Mouse (Mus musculus) left cerebral cortex, adult 9 months (tissue): Measurements from ENCODE around the gene Orai3.
"Not testable (repeated sequence)": the region's sequence is repeated elsewhere in the genome, so short reads cannot be mapped to it uniquely, and the experiment has no call there.

Experiments
- DNase-seq, 2 experiments: peaks; one replicate each; pipeline ENCODE4 v3.0.0; 2022; ENCODE audit warnings: low spot score in 2 of 2

Gene Orai3

DNA sequence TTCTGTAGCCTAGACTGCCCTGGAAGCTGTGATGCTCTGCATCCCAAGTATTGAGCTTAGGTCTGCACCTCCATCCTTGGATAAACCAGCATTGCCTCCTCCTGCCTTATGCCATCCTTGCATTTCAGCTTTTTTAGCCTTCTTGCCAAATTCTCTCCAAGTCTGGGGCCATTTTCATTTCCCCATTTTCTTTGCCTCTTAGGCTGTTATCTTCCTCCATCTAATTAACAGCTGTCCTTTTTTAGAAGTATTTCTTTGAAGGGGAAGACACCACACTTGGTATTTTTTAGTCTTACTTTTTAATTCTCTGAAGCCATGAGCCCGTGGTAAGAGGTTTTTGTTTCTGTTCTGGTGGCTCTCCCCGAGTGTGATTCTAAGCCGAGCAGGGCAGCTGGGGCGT is 6.0 kb upstream of the Orai3 start:
- no peak for DNase-seq

DNA sequence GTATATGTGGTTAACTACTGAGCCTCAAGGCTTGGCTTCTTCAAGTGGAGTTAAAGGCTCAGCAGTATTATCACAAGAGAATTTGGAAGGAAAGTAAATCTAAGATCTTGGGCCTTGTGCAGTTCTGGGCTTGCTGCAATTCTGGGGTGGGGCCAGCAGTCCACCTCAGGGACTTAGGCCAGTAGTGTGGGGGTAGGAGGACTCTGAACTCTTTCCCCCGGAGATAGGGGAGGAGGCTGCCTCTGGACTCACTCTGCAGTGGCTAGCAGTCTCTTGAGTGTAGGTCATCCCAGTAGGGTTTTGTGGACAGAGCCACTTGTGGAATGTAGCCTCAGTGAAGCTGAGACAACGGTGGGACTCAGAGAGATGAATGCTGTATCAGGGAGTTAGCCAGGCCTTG is 3.9 kb upstream of the Orai3 start:
- DNase-seq, result no peak

GRCm38 (mm10) chr7:127766851-127767609 is 2.6 kb upstream of the Orai3 start:
- no peak for DNase-seq

DNA sequence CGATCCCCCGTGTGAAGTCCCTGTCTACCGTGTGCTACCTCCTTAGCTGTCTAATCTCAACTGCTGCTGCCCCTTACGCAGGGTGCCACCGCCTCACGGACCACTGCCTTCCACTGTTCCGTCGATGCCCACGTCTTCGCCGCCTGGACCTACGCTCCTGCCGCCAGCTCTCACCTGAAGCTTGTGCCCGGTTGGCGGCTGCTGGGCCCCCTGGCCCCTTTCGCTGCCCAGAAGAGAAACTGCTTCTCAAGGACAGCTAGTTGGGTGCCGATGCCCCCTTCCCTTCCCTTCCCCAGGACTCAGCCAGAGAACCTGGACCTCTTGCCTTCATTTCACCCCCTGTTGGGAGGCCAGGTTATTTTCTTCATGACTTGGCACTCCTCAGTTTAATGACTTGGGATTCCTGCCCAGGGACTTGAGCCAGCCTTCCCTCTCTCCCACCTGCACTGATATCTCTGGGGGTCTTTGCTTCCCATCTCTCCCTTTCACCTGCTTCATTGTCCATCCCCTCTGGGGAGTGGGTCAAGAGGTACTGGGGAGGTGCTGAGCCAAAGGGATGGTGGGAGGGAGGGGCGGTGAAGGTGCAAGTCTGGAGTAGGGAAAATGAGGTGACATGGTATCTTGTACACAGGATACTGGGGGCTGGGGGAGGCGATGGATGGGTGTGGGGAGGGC is 1.8 kb upstream of the Orai3 start:
- no peak for DNase-seq

DNA sequence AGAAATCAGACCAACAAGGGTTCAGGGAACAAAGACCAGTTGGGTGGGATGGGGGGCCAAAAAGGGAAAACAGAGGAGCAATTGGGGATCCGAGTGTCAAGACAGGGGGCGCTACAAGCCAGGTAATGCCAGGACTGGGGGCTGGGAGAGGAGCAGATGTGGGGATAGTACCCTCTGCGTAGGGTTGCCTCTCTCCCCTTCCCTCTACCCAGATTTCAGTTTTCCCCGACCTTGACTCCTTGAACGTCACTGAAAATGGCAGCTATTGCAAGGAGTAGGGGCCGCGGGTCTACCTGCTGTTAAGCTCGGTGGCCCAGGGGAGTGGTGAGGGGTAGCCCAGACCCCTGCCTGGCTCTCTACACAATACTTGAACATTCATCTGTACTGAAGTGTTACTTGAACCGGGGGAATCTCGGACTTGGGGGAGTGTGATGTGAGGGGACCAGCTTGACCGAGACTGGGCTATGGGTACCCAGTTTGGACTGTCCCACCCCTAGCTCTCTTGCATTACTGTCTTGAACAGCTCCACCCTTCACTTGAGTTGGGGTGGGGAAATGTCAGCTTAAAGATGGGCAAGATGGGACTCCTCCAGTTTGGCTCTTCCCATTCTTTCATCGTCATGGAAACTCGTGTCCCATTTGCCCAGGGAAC is 1.1 kb upstream of the Orai3 start:
- DNase-seq, result no peak

DNA sequence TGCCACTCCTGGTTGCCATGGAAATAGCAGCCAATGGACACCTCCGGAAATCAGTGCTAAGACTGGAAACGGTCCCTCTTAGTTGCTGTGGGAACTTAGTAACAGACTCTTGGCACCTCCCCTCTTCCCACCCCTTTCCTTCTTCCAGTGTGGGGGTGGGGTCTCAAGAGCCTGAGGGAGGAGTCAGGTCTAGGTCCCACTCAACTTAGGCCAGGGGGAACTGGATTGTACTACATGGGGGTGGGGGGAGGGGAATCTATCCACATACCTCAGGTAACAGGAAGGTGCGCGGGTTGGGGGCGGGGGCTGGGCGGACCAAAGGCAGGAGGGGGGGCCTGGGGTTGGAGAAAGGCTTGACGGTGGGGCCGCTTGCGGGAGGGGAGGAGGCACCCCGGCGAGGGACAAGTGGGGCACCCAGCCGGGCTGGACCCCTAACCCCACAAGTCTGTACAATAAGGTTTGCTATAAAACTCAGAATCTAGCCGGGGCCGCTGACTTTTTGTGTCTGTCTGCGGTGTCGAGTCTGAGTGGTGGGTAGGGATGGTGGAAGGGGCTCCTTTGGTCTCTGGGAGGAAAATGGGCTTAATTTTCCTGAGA is 520 bp upstream of the Orai3 start:
- DNase-seq, result peak; percentile 98 to 99

DNA sequence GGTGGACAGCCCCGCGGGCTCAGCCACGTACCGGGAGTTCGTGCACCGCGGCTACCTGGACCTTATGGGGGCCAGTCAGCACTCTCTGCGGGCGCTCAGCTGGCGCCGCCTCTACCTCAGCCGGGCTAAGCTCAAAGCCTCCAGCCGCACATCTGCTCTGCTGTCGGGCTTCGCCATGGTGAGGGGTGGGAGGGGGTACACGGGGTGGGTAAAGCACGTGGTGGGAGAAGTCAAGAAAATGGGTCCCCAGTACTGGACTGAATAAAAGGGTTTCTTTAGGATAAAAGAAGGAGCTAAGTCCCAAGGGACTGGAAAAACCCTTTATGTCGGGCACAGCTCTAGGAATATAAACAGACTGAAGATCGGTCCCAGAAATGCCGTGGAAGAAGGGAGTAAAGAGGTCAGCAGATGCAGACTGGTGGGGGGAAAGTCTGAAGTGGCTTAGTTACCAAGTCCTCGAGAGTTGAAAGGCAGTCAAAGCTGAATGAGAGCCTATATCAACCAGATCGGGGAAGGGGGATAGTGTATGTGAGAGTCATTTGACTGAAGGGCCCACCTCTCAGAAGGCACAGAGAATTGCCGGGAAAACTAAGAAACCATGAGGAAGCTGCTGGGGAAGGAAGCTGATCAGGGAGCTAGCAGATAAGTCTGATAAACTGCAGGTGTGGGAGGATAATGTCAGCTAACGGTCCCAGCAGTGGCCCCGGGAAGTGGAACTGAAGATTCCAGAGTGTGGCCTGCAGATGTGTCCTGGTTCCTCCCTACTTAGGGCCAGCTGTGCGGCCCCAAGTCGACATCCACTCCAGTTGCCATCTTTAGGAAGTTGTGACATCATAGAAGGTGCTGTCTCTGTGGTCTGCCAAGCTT is 657 bp downstream of the Orai3 start:
- no peak for DNase-seq

DNA sequence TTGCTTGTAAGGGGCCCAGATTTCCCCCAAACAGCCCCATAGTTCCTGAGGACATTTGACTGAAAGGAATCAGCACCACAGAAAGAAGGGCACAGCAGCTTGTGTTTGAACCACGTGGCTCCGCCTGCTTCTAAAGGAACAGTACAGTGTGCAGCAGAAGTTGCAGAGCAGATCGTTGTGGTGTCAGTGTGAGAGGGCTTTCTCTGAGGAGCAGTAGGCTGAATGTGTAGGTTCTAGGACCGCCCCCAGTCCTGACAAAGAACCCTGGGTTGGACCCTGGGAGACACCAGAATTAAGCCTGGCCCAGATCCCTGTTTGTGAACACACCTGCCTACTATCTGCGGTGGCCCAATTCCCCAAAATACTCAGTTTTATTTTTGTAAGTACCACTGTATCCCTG is 1.6 kb downstream of the Orai3 start:
- DNase-seq, result no peak

GRCm38 (mm10) chr7:127772080-127772479 is 2.5 kb downstream of the Orai3 start:
- no peak for DNase-seq

DNA sequence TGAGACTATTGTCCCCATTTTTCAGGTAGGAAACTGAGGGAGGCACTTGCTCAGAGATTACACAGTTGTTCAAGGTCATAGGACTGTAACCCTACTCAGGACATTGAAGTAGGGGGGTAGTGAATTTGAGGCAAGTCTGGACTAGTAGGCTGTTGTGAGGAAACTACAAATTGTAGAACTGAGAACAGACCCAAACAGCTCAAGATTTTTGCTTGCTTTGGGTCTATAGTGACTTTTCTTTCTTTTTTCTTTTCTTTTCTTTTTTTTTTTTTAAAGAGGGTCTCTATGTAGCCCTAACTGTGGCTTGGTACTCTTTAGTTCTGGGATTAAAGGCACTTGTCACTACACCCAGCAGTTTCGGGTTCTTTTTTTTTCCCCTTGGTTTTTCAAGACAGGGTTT is 2.9 kb downstream of the Orai3 start:
- DNase-seq, result no peak

DNA sequence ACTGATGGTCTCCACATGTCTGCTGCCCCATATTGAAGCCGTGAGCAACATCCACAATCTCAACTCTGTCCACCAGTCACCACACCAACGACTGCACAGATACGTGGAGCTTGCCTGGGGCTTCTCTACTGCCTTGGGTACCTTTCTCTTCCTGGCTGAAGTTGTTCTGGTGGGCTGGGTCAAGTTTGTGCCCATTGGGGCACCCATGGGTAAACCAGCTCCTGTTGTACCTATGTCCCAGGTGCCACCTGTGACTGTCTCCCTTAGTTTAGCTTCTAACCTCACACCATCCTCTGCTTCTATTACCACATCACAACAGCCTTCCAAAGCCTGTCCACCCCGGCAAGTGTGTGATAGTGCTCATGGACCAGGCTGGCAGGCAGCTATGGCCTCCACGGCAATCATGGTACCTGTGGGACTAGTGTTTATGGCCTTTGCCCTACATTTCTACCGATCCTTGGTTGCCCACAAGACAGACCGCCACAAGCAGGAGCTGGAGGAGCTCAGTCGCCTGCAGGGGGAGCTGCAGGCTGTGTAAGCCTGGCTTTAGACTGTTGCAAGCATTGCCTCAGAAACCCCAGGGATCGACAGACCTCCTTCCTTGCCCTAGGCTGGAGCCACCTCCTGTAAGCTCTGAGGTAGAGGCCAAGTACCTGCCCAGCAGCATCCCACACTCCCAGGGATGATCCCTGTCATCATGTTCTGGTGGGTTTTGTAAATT is 4.2 kb downstream of the Orai3 start:
- peak in 1 of 2 experiments; percentile 62 for DNase-seq

DNA sequence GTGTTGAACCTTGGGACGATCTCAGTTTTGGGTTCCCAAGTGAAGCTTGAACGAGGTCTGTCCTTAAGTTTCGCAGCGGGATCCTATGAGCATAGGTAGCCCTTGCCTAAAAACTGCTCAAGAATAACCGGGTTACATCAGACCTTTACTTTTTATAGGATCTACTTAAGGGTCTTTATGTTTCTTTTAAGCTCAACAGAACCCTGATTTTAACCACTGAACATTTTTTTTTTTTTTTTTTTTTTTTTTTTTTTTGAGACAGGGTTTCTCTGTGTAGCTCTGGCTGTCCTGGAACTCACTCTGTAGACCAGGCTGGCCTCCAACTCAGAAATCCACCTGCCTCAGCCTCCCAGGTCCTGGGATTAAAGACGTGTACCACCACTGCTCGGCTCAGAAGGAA is 6.2 kb downstream of the Orai3 start:
- not testable (repeated sequence) for DNase-seq

- DNase-seq, result peak in 1 of 2 experiments; percentile 87
These were observed 6.8 kb downstream of the Orai3 start, which contains the start of gene Setd1a for GRCm38 (mm10) chr7:127776426-127776825. Setd1a (plus strand) TSS chr7:127776670.

DNA sequence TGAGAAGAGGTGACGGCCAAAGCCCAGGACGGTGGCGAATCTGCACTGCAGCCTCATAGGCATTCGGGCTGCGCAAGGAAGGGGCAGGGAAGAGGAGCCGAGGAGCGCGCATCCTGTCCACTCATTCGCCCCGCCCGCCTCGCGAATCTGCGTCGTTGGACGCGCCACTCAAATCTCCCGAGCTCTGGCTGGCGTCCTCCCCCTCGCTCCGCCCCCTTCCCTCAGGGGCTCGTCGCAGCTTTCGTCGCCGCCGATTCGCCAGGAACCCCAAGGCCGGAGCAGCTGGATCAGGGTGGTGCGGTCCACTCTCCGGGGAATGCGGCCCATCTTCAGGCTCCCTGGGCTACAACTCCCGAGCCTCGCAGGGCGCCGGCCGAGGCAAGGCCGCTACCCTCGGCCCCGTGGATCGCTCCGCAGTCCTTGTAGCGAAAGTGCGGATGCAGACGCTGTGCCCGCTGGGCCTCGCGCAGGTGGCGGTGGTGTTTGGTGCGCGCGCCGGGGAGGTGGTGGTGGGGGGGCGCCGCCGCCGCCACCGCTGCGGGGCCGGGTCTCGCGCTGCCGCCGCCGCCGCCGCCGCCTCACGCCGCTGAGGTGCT is 7.4 kb downstream of the Orai3 start:
- peak; percentile 88 to 96 for DNase-seq

GRCm38 (mm10) chr7:127777474-127778266 is 8.1 kb downstream of the Orai3 start:
- no peak for DNase-seq

GRCm38 (mm10) chr7:127778350-127778749 is 8.7 kb downstream of the Orai3 start:
- DNase-seq, result no peak

DNA sequence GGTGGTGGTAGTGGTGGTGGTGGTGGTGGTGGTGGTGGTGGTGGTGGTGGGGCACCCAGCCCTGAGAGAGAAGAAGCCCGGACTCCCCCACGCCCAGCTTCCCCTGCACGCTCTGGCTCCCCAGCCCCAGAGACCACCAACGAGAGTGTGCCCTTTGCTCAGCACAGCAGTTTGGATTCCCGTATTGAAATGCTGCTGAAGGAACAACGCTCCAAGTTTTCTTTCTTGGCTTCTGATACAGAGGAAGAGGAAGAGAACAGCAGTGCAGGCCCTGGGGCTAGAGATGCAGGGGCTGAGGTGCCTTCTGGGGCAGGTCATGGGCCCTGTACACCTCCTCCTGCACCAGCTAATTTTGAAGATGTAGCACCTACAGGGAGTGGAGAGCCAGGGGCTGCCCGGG is 15.7 kb downstream of the Orai3 start, which contains the start of gene Gm49388:
TSS of gene Gm49388 (plus strand) at position 301 of the 400 bp plus-strand sequence.
- no peak for DNase-seq

DNA sequence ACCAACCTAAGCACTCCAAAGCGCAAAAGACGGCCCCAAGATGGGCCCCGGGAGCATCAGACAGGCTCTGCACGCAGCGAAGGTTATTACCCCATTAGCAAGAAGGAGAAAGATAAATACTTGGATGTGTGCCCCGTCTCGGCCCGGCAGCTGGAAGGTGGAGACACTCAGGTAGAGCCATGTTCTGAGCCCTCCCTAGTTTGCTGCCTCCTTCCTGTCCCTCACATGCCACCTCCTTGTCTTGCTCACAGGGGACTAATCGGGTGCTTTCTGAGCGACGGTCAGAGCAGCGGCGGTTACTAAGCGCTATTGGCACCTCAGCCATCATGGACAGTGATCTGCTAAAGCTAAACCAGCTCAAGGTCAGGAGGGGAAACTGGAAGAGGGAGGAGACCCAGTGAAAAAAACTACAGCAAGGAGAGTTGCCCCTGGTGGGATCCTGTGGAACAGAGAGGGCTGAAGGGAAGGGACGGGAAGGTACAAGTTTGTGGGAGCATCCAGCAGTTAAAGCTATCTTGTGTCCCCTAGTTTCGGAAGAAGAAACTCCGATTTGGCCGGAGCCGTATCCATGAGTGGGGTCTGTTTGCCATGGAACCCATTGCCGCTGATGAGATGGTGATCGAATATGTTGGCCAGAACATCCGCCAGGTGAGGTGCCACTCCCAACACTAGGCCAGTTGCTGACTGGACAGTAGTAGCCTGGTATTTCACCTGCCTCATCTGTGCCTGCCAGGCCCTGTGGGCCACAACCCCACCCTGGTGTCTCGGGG is 27.6 kb downstream of the Orai3 start:
- DNase-seq, result no peak

DNA sequence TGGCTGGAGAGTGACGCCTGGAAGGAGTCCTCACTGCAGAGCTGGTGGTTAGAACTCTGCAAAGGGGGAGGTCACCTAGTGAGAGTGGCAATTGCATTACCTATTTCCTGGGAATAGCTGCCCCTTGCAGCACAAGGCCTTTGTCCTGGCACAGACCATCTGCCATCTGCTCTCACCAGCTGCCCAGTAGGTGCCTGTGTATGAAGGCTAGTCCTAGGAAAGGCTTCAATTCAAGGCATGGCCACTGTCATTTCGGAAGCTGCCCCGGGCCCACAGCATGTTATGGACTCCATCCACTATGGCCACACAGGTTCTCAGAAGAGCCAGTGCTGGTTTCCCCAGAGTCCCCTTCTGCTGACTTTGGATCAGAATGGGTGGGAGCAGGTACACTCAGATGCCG is 29.0 kb downstream of the Orai3 start:
- no peak for DNase-seq
